Mouse (Mus musculus): ENCODE data around the gene Acod1.

Gene Acod1

GRCm38 (mm10) chr14:103072731-103073130, 26.0 kb downstream of the Acod1 start:
- DNase-seq (ENCODE audit: low spot score in 2 of 2) = no peak

GRCm38 (mm10) chr14:103073825-103074224, 27.0 kb downstream of the Acod1 start:
- DNase-seq (ENCODE audit: low spot score in 2 of 2) = no peak

- DNase-seq (ENCODE audit: low spot score in 2 of 2) = no peak
Observed at GRCm38 (mm10) chr14:103075166-103075565, 28.4 kb downstream of the Acod1 start.

GRCm38 (mm10) chr14:103077272-103078005, 30.7 kb downstream of the Acod1 start:
- DNase-seq (ENCODE audit: low spot score in 2 of 2) = no peak

- no peak for DNase-seq (ENCODE audit: low spot score in 2 of 2)
Observed at GRCm38 (mm10) chr14:103078006-103078912, 31.5 kb downstream of the Acod1 start.

GRCm38 (mm10) chr14:103079209-103079977, 32.6 kb downstream of the Acod1 start:
- DNase-seq (ENCODE audit: low spot score in 2 of 2) = peak in 1 of 2 experiments; percentile 35

- DNase-seq (ENCODE audit: low spot score in 2 of 2) = no peak
Observed at GRCm38 (mm10) chr14:103085840-103086533, 39.2 kb downstream of the Acod1 start.

- no peak for DNase-seq (ENCODE audit: low spot score in 2 of 2)
Observed at GRCm38 (mm10) chr14:103086671-103087324, 40.0 kb downstream of the Acod1 start.

- DNase-seq (ENCODE audit: low spot score in 2 of 2) = no peak
Observed at GRCm38 (mm10) chr14:103087846-103088245, 41.1 kb downstream of the Acod1 start.

GRCm38 (mm10) chr14:103088624-103089023, 41.8 kb downstream of the Acod1 start:
- DNase-seq (ENCODE audit: low spot score in 2 of 2) = peak in 1 of 2 experiments; percentile 44

GRCm38 (mm10) chr14:103093236-103093635, 46.5 kb downstream of the Acod1 start:
- no peak for DNase-seq (ENCODE audit: low spot score in 2 of 2)

GRCm38 (mm10) chr14:103093670-103094069, 46.9 kb downstream of the Acod1 start:
- no peak for DNase-seq (ENCODE audit: low spot score in 2 of 2)

- DNase-seq (ENCODE audit: low spot score in 2 of 2) = no peak
Observed at GRCm38 (mm10) chr14:103095036-103095435, 48.3 kb downstream of the Acod1 start.

- DNase-seq (ENCODE audit: low spot score in 2 of 2) = no peak
Observed at GRCm38 (mm10) chr14:103095826-103096225, 49.0 kb downstream of the Acod1 start.

- DNase-seq (ENCODE audit: low spot score in 2 of 2) = no peak
Observed at GRCm38 (mm10) chr14:103096621-103097020, 49.8 kb downstream of the Acod1 start.

GRCm38 (mm10) chr14:103098213-103098586, 51.4 kb downstream of the Acod1 start:
- no peak for DNase-seq (ENCODE audit: low spot score in 2 of 2)

- DNase-seq (ENCODE audit: low spot score in 2 of 2) = peak in 1 of 2 experiments; percentile 70
Observed at GRCm38 (mm10) chr14:103098587-103099235, 51.9 kb downstream of the Acod1 start.

GRCm38 (mm10) chr14:103099238-103099933, 52.6 kb downstream of the Acod1 start, which contains the start of gene Fbxl3:
TSS of gene Fbxl3 (minus strand) at chr14:103099566.
- DNase-seq (ENCODE audit: low spot score in 2 of 2) = peak; percentile 71 to 85

- no peak for DNase-seq (ENCODE audit: low spot score in 2 of 2)
Observed at GRCm38 (mm10) chr14:103100296-103100695, 53.5 kb downstream of the Acod1 start.

GRCm38 (mm10) chr14:103101171-103101570, 54.4 kb downstream of the Acod1 start:
- no peak for DNase-seq (ENCODE audit: low spot score in 2 of 2)

Data from left cerebral cortex, adult 9 months (tissue).